Mouse (Mus musculus) common myeloid progenitor, adult 5-6 weeks (primary cell): Measurements from ENCODE around the gene Olfr368. TPM values are rescaled to one million over a fixed set of nuclear protein-coding genes. Genes with fewer than 3 reads are reported as not detected.
A peak's percentile ranks its signal among the peaks of the same experiment; 100 is the strongest.

Experiments used
- ATAC-seq: replicated peaks from 2 replicates; pipeline ENCODE4 v1.8.0; 2016; ENCODE audit warnings: low read depth, mild to moderate bottlenecking, moderate TSS enrichment, inconsistent platforms; ENCODE audit not compliant: poor library complexity, severe bottlenecking
- total RNA-seq: library from RNA; stranded (forward); fragments of 200-1000, 187-1606 nt; gene quantifications from 2 replicates; pipeline ENCODE4 v1.2.3, GENCODE M21; 2017

Olfr368 gene
- not detected in 2 replicates for total RNA-seq

- ATAC-seq, result no peak
Measured at GRCm38 (mm10) chr2:37326215-37326614, at the start of gene Olfr368. Gene Olfr368, plus strand, starts transcription at chr2:37326515.

DNA sequence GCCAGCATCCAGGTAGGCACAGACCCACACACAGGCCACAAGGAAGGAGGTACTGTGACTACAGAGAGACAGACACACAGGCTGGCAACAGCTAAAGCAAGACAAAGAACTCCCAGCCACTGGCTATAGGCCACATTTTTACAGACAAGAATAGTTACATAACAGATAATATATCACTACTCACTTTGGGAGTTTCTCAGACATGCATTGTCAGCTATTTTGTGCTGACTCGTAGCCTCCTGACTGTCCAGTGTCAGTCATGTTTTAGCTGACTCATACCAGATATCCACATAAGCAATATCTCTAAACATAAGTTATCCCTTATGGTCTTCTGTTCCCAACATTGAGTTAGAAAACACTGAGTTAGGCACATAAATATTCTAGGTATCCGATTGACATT is 7.0 kb downstream of the Olfr368 start:
- no peak for ATAC-seq

DNA sequence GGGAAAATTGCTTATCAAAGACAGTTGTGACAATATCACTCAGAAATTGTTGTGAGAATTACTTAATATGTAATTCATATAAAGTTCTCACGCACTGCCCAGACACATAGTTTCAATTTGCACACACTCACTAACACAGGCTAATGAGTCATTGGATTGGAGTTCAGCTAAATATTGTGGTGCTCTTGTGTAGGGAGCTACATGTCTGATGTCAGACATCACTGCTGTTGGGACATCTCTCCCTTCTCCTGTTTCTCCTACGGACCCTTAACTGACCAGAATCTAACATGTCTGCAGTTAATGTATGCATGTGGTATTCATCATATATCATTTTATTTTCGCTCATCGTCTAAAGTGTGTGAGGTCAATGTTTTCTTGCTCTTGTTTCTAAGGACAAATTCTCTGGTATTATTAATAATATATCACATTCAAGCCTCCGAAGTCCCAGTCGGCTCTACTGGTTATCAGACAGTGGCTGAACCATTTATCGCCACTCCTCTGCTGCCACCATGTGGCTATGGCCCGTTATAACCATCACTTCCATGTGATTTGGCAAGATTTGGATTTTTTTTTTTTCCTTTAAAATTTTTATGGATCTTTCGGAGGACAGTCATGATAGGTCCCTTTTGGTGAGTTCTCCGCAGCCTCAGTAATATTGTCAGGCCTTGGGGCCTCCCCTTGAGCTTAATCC is 12.3 kb downstream of the Olfr368 start:
- ATAC-seq, result peak; percentile 85

- no peak for ATAC-seq
Measured at GRCm38 (mm10) chr2:37351671-37352070, 25.4 kb downstream of the Olfr368 start.

DNA sequence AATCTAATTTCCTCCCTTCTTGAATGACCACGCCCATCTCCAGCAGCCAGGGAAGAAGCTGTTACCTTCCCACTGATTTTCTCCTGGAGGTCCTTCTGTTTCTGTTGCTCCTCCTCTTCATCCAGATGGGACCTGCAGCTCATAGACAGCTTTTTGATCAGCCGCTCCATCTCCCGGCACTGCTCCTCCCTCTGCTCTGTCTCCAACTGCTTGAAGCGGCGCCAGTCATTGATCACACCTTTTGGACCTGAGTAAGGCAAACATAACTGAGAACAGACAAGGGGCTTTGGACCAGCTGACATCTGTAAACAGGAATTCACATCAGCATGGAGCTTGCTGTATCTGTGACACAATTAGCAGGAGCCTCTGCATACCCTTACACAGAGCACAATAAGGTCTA is 29.3 kb downstream of the Olfr368 start:
- no peak for ATAC-seq

DNA sequence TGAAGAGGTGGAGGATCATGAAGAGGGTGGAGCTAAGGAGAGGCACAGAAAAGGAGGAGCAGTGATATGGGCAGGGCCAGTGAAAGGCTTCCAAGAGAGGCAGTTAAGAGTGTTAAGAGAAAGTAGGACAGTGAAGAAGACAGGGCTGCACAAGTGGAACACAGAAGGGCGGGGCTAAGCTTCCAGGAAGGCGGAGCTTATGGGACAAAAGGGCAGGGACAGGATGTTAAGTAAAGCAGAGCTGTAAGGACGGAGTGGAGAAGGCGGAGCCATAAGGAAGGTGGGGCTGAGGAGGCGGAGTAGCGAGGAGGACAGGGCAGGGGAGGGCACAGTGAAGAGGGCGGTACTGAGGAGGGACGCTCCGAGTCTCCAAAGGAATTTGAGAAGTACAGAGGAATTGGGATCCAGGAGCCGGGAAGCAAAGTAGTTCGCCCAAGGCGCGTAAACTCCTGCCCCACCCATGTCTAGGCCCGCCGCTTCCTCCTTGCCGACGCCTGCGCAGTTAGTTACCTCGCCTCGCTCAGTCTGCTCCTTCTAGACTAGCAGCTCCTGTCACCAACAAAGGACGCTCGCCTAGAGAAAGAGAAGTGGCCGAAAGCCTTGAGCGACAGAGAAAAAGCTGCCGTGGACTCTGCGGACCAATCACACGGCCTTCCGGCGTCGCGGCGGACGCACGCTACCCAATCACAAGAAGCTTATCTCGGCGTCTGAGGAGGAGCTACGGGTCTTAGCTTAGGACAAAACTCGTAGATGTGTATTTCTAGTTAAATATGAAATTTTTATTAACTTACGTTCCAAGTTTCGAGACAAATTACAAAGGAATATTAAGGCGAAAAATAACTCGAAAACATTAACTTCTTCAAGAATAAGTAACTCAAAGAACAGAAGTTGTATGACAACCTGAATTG is 32.6 kb downstream of the Olfr368 start, which contains the start of gene Pdcl:
Gene Pdcl, minus strand, starts transcription at position 700 of the 908 bp plus-strand sequence.
- ATAC-seq, result peak; percentile 94

- ATAC-seq, result no peak
Measured at GRCm38 (mm10) chr2:37359908-37360307, 33.6 kb downstream of the Olfr368 start.

DNA sequence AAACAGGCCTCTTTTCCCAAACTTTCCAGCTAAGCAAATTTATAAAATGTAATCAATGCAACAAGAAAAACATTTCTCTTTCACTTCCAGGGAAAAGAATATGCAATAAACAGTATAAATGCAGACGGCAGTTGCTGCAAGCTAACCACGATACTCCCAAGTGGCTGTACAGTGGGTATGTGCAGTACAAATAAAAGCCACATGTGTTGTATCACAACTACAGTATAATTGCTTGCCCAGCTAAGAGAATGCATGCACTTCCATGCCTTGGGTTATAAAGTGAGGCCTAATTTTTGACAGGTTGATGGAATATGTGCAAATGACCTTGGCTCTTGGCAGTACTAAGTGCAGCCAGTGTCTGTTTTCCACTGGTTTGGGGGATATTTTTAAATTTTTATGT is 44.3 kb downstream of the Olfr368 start:
- no peak for ATAC-seq

DNA sequence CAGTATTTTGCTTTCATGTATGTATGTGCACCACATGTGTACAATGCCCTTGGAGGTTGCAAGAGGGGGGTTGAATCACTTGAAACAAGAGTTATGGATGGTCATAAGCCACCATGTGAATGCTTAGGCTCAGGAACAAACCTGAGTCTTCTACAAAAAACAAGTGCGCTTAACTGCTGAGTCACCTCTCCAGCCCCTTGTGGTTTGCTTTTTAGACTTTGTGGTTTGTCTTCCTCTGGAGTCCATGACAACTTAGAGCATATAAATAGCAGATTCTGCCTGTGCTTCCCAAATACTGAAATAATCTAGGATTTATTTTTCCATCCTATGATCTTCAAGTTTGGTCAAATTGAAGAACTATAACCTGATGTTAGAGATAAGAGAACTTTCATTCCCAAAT is 49.7 kb downstream of the Olfr368 start:
- peak; percentile 93 for ATAC-seq

DNA sequence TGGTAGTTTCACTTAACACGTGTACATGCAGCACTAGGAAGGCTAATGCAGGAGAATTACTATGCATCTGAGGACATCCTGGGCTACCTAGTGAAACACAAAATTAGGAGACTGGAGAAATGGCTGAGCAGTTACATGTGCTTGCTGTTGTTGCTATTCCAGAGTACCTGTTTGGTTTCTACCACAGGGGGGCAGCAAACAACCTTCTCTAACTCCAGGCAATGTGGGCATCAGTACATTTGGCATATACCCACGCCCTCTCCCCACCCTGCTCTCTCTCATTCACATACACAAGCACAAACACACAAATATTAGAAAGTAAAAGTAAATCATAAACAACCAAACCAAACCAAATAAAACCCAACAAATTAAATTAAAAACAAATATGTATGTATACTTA is 53.9 kb downstream of the Olfr368 start:
- peak; percentile 82 for ATAC-seq

Other genes with a start within 250 kb of the Olfr368 start
- gene Olfr361, start 237.2 kb upstream of the Olfr368 start, total RNA-seq, result not detected in 2 replicates
- gene Olfr362, start 208.6 kb upstream of the Olfr368 start, total RNA-seq, result not detected in 2 replicates
- not detected in 2 replicates for gene Olfr364-ps1, start 187.2 kb upstream of the Olfr368 start, total RNA-seq
- not detected in 2 replicates for gene Olfr365, start 138.3 kb upstream of the Olfr368 start, total RNA-seq
- gene Olfr366, start 114.9 kb upstream of the Olfr368 start, total RNA-seq, result not detected in 2 replicates
- 77.8 and 83.4 TPM in 2 replicates for gene Pdcl, start 32.8 kb downstream of the Olfr368 start, total RNA-seq
- gene Rc3h2, start 96.4 kb downstream of the Olfr368 start, total RNA-seq, result 36.5 and 40.8 TPM in 2 replicates
- gene Zbtb26, start 116.6 kb downstream of the Olfr368 start, total RNA-seq, result 14.2 and 15.5 TPM in 2 replicates
- gene Zbtb6, start 116.7 kb downstream of the Olfr368 start, total RNA-seq, result 29.4 and 31.4 TPM in 2 replicates
- gene Rabgap1, start 116.8 kb downstream of the Olfr368 start, total RNA-seq, result 24.8 and 53.1 TPM in 2 replicates
- 1.2 and 2.1 TPM in 2 replicates for gene Gpr21, start 189.8 kb downstream of the Olfr368 start, total RNA-seq